Mouse (Mus musculus) midbrain, embryonic 10.5 days (tissue): ENCODE results near the gene Crlf1. TPM values are rescaled to one million over a fixed set of nuclear protein-coding genes. Genes with fewer than 3 reads are reported as not detected.

Source experiments
- DNase-seq: peaks from one replicate; pipeline ENCODE4 v3.0.0-alpha.2; 2017; ENCODE audit warnings: low spot score
- H3K27ac ChIP-seq: fragments of 300-500 bp; sonication (generic); replicated peaks from 2 replicates; pipeline ENCODE4 v1.5.1; 2016; ENCODE audit warnings: mild to moderate bottlenecking
- H3K27me3 ChIP-seq: fragments of 300-500 bp; sonication (generic); 2 replicates; pipeline ENCODE4 v1.6.1; 2016; ENCODE audit warnings: low read depth, mild to moderate bottlenecking; ENCODE audit not compliant: poor library complexity, severe bottlenecking
- H3K36me3 ChIP-seq: fragments of 300-500 bp; sonication (generic); 2 replicates; pipeline ENCODE4 v1.6.1; 2016; ENCODE audit warnings: mild to moderate bottlenecking, moderate library complexity
- H3K4me1 ChIP-seq: fragments of 300-500 bp; sonication (generic); 2 replicates; pipeline ENCODE4 v1.6.1; 2016
- H3K4me3 ChIP-seq: fragments of 300-500 bp; sonication (generic); 2 replicates; pipeline ENCODE4 v1.5.1; 2016; ENCODE audit warnings: mild to moderate bottlenecking, moderate library complexity
- H3K9me3 ChIP-seq: fragments of 300-500 bp; sonication (generic); replicated peaks from 2 replicates; pipeline ENCODE4 v1.6.1; 2016; ENCODE audit warnings: mild to moderate bottlenecking
- WGBS: fragments of 180-500 bp; shearing (Covaris S2); methylation state at CpG from one replicate; pipeline ENCODE4 v1.1.7; 2016; 5-methylcytosine and 5-hydroxymethylcytosine counted together
- polyA plus RNA-seq: library from polyadenylated mRNA; unstranded; fragments of >200 nt; fragmentation: Nextera tagmentation; extraction: Ambion mirVana; gene quantifications from 2 replicates; pipeline ENCODE4 v1.2.1, GENCODE M21; 2016

Crlf1 gene
- polyA plus RNA-seq, 1 experiment from 2014 or later = 2.3 TPM

DNA sequence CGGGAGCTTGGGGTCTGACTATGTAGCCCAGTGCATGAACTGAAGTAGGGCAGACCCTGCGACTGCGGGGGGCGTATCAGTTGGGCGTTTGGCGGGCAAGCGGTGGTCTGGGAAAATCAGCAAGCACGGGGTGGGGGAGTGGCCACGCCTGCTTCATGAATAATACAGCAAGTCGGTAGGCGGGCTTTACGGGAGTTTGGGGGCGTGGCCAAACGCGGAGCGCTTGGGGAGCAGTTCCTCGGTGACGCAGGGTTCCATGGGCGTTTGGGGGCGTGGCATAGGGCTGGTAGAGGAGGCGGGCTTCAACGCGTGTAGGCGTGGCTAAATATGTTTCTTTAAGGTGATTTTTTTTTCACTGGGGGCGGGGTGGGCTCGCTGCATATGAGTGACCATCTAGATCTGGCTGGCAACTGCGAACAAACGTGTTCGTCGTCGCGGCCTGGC, 45.7 kb downstream of the Crlf1 start:
- Histone ChIP-seq H3K9me3 (no peaks in the 10 kb centered on the region), H3K4me1 (peaks cover 38% of the 10 kb centered on the region), H3K27ac (peak overlapping the region; percentile 90), H3K4me3 (peak overlapping the region; percentile 88), H3K36me3 (peaks cover 36% of the 10 kb centered on the region), H3K27me3 (no peaks in the 10 kb centered on the region)
- peak; percentile 100 for DNase-seq
- WGBS = under 1% methylated on average over 32 of the region's 32 CpGs

GRCm38 (mm10) chr8:70539077-70539813, 46.3 kb downstream of the Crlf1 start, which contains the start of gene Ell:
Gene Ell, plus strand, starts transcription at chr8:70539457.
- Histone ChIP-seq H3K9me3 (no peaks in the 10 kb centered on the region), H3K27ac (peak within 1 kb of the TSS; percentile 90), H3K4me1 (peaks cover 44% of the 10 kb centered on the region), H3K36me3 (peaks cover 30% of the 10 kb centered on the region), H3K27me3 (no peaks in the 10 kb centered on the region), H3K4me3 (peak within 1 kb of the TSS; percentile 88)
- under 1% methylated on average over 58 of the region's 58 CpGs for WGBS
- peak; percentile 99 for DNase-seq

DNA sequence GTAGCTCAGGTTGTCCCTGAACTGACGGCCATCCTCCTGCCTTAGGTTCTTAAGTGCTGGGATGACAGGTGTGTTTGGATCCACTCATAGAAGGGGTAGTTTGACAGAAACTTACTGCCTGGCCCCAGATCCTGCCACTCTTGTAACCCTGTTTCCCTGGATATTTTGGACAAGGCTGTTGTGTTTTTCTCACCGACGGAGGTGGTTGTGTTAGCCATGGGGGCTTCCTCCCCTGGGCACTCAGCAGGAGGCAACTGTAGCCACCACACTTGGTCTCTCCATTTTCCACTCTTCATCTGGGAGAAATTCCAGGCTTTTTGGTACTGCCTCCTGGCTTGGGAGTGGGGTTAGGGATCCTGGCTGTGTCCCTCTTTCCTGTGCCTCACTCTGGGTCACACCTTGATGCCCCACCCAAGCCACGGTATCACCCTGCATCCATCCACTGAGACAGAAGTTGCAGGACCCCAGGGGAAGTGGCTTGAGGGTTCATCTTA, 47.1 kb downstream of the Crlf1 start:
- no peak for DNase-seq
- peaks cover 46% of the 10 kb centered on the region for H3K4me1 ChIP-seq
- peak overlapping the region; percentile 90 for H3K27ac ChIP-seq
- 15% methylated on average over 4 of the region's 4 CpGs for WGBS
- no peaks in the 10 kb centered on the region for H3K9me3 ChIP-seq
- peaks cover 22% of the 10 kb centered on the region for H3K36me3 ChIP-seq
- H3K27me3 ChIP-seq = no peaks in the 10 kb centered on the region
- H3K4me3 ChIP-seq = peak overlapping the region; percentile 88

DNA sequence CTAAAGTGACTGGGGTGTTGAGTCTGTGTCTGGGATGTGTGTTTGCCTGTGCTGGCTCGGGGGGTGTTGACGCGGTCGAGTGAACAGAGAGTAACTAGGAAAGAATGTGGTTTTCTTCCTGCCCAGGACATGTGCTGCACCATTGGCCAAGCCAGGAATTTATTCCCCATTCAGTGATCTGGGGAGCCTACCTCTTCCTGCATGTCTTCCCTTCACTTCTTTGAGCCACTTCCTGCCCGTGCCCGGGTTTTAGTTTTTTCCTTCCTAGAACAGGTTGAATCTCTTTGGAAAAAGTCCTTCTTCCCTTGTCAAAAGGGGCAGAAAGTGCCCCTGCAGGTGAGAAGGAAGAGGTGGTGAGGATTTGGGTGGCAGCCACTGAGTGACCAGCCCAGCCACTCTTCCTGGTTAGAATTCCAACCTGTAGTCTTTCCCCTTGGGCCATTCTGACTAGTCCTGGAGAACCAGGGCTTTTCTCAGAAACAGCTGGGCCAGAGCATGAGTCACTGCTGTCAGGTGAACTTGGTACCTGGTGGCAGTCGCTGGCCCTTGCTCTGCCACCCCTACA, 47.6 kb downstream of the Crlf1 start:
- H3K27ac ChIP-seq = peak overlapping the region; percentile 90; the same call in 1 of the 2 replicates
- no peak for DNase-seq
- no peaks in the 10 kb centered on the region for H3K9me3 ChIP-seq
- 66% methylated on average over 7 of the region's 7 CpGs for WGBS
- H3K36me3 ChIP-seq = peaks cover 16% of the 10 kb centered on the region
- peaks cover 46% of the 10 kb centered on the region for H3K4me1 ChIP-seq
- peak overlapping the region; percentile 88 for H3K4me3 ChIP-seq
- H3K27me3 ChIP-seq = no peaks in the 10 kb centered on the region

- DNase-seq = no peak
- Histone ChIP-seq H3K27me3 (no peaks in the 10 kb centered on the region), H3K27ac (no peak overlapping the region), H3K4me1 (peaks cover 46% of the 10 kb centered on the region), H3K9me3 (no peaks in the 10 kb centered on the region), H3K4me3 (peak overlapping the region; percentile 88), H3K36me3 (peaks cover 11% of the 10 kb centered on the region)
- WGBS = 88% methylated on average over 5 of the region's 5 CpGs
Measured at GRCm38 (mm10) chr8:70541081-70541480, 48.1 kb downstream of the Crlf1 start.

DNA sequence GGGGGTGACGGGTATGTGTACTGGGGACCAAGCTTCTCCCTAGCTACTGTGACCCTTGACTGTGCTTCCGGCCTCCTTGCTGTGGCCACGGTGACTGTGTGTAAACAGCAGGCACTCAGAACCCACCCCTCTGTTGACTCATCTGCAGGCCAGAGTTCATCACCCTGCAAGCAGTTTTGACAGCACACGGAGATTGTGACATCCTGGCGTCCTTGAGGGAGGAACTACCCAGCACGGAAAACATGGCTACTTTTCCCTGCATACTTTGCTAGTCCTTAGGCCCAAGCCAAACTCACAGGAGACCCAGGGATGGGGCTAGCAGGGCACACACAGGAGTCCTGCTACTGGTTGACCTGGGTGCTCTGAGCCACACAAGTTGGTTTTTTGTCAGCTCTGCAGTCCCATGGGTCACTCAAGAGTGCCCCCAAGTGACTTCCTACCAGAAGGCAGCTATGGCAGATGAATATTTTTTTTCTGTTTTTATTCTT, 51.3 kb downstream of the Crlf1 start:
- H3K4me3 ChIP-seq = no peak overlapping the region
- H3K4me1 ChIP-seq = peaks cover 35% of the 10 kb centered on the region
- 69% methylated on average over 6 of the region's 6 CpGs for WGBS

GRCm38 (mm10) chr8:70546412-70546811, 53.5 kb downstream of the Crlf1 start:
- DNase-seq = no peak
- no peaks in the 10 kb centered on the region for H3K36me3 ChIP-seq
- H3K27ac ChIP-seq = no peak overlapping the region
- 93% methylated on average over 4 of the region's 4 CpGs for WGBS
- no peaks in the 10 kb centered on the region for H3K27me3 ChIP-seq
- H3K4me1 ChIP-seq = peaks cover 19% of the 10 kb centered on the region
- no peaks in the 10 kb centered on the region for H3K9me3 ChIP-seq
- no peak overlapping the region for H3K4me3 ChIP-seq

More for the DNA sequence above, 51.3 kb downstream of the Crlf1 start:
- H3K36me3 ChIP-seq = no peaks in the 10 kb centered on the region
- no peak overlapping the region for H3K27ac ChIP-seq
- H3K9me3 ChIP-seq = no peaks in the 10 kb centered on the region
- no peaks in the 10 kb centered on the region for H3K27me3 ChIP-seq
- DNase-seq = no peak

DNA sequence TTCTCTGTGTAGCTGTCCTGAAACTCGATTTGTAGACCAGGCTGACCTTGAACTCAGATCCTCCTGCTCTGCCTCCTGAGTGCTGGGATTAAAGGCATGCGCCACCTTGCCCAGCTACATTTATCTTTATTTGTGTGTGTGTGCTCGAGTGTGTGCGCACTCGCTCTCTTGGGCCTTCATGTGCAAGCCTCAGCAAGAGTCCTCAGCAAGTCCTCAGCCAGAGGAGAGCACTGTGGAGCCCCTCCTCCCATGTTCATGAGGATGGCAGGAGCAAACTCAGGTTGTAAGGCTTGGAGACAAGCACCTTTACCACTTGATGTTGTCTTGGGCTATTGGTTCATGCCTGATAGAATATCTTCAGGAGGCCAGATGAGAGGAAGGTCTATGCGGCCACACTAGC, 54.8 kb downstream of the Crlf1 start:
- 91% methylated on average over 6 of the region's 6 CpGs for WGBS
- peaks cover 21% of the 10 kb centered on the region for H3K4me1 ChIP-seq
- no peaks in the 10 kb centered on the region for H3K27me3 ChIP-seq

GRCm38 (mm10) chr8:70549412-70550184, 56.6 kb downstream of the Crlf1 start:
- H3K27ac ChIP-seq = no peak overlapping the region
- no peak overlapping the region for H3K4me3 ChIP-seq
- H3K9me3 ChIP-seq = no peaks in the 10 kb centered on the region
- 94% methylated on average over 10 of the region's 10 CpGs for WGBS
- no peak for DNase-seq
- H3K27me3 ChIP-seq = no peaks in the 10 kb centered on the region
- no peaks in the 10 kb centered on the region for H3K36me3 ChIP-seq
- peaks cover 11% of the 10 kb centered on the region for H3K4me1 ChIP-seq

More for the DNA sequence above, 54.8 kb downstream of the Crlf1 start:
- DNase-seq = no peak
- Histone ChIP-seq H3K9me3 (no peaks in the 10 kb centered on the region), H3K36me3 (no peaks in the 10 kb centered on the region), H3K27ac (no peak overlapping the region), H3K4me3 (no peak overlapping the region)

DNA sequence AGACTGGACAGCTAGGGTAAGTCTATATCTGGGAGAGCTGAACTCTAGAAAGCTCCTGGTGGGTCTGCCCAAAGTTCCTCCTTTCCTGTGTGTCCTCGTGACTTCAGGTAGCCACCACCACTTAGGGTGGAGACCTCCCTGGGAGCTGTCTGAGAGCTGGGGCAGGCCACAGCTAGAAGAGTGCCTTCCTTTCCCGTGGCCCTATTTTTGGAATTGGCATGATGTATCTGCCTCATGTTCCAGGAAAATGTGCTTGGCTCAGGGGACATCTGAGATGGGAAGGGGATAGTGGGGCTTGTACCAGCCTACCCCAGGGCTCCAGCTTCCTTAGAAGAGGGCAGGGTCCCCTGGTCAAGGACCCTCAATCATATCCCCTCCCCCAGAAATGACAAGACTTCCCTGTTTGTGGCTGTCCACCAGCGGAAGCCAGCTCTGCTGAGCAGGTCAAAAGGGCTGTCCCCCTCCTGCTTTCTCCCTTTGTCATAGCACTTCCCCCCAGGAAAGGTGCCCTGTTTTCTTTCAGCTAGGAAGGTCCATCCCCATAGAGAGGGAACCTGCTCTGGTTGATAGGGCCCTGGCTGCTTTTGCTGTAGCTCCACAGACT, 58.7 kb downstream of the Crlf1 start:
- no peak for DNase-seq
- WGBS = 83% methylated on average over 3 of the region's 3 CpGs
- H3K4me1 ChIP-seq = peaks cover 11% of the 10 kb centered on the region
- H3K36me3 ChIP-seq = no peaks in the 10 kb centered on the region
- H3K27me3 ChIP-seq = no peaks in the 10 kb centered on the region
- H3K27ac ChIP-seq = no peak overlapping the region
- no peaks in the 10 kb centered on the region for H3K9me3 ChIP-seq
- no peak overlapping the region for H3K4me3 ChIP-seq

GRCm38 (mm10) chr8:70552836-70553235, 59.9 kb downstream of the Crlf1 start:
- Histone ChIP-seq H3K4me1 (peaks cover 11% of the 10 kb centered on the region), H3K27ac (no peak overlapping the region), H3K4me3 (no peak overlapping the region), H3K36me3 (no peaks in the 10 kb centered on the region), H3K27me3 (no peaks in the 10 kb centered on the region), H3K9me3 (no peaks in the 10 kb centered on the region)
- DNase-seq = no peak
- 86% methylated on average over 1 of the region's 1 CpGs for WGBS
